Mouse (Mus musculus): ENCODE measurements around the gene Krt84.
"Not testable (repeated sequence)": the region's sequence is repeated elsewhere in the genome, so short reads cannot be mapped to it uniquely, and the experiment has no call there.

Gene Krt84

GRCm38 (mm10) chr15:101532720-101533119, at the start of gene Krt84:
TSS of gene Krt84 (minus strand) at chr15:101532820.
- DNase-seq = no peak

- no peak for DNase-seq
Measured at GRCm38 (mm10) chr15:101581701-101582100, 49.1 kb upstream of the Krt84 start.

DNA sequence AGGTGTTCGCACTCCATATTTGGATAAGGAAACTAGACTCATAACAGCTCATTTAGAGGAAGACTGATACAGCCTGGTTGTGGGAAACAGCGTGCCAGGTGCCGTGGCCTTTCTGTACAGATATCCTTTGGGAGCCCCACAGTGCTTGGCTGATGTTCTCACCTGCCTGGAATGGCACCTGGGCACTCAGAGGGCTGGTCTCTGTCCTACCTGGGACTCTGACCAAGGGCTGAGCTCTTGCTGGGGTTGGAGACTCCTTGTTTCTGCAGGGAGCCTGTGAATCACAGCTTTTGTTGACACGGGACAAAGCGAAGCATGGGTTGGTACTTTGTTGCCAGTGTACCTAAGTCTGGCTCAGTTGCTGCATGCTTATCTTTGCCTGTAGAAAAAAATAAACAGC, 42.9 kb upstream of the Krt84 start:
- no peak for DNase-seq

GRCm38 (mm10) chr15:101573796-101574345, 41.3 kb upstream of the Krt84 start, which contains the start of gene Krt75:
TSS of gene Krt75 (minus strand) at chr15:101573904.
- no peak for DNase-seq

DNA sequence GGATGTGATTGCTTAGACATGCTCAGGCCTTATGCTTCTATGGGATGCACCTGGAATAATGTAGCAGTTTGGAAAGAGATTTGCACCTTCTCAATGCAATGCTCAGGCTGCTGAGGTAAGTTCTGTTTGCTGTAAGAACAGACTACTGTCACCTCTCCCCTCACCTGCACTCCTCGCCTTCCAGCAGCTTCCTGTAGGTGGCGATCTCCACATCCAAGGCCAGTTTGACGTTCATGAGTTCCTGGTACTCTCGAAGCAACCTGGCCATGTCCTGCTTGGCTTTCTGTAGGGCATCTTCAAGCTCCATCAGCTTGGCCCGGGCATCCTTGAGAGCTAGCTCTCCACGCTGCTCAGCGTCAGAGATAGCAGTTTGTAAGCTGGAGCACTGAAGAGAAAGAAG, 35.2 kb upstream of the Krt84 start:
- DNase-seq = no peak

- no peak for DNase-seq
Measured at GRCm38 (mm10) chr15:101562850-101563249, 30.2 kb upstream of the Krt84 start, which contains the start of gene Krt90. TSS of gene Krt90 (minus strand) at chr15:101562950.

- DNase-seq = no peak
Measured at GRCm38 (mm10) chr15:101558034-101558646, 25.5 kb upstream of the Krt84 start.

GRCm38 (mm10) chr15:101553169-101553568, 20.5 kb upstream of the Krt84 start:
- DNase-seq = peak; percentile 23

DNA sequence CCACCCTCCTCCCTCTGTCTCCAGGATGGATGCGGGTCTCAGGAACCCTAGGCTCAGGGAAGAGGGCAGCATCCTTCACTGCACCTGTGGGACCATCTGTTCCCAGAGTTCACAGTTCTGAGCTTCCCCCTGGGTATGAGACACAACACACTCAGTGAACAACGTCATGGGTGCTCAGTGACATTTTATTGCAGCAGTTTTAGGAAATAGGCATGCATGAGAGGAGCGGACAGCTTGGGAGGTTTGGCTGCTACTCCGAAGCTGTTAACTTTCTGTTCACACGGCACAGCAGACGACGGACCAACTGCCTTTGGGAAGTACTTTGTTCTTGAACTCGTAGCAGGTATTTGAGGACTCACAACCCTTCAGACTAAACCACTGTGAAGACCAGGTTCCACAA, 19.6 kb upstream of the Krt84 start:
- peak; percentile 20 for DNase-seq

DNA sequence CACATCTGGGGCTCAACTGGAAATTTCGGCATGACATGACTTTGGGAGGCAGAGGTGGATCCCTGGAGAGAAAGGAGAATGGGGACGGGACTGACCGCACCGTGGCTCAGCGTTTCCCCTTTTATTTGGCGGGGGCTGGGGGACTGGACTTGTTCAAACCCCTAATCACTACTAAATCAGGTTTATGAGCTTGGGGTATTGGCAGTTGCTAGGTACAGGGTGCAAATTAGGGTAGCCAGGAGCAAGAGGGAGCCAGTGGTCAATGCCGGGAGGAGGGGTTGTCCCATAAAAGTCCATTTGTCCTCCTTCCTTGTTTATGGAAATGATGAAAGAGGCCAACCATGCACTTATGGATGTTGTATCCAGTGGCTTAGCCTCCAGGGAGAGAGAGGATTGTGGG, 17.9 kb upstream of the Krt84 start, which contains the start of gene Krt82:
Gene Krt82 (minus strand): TSS at position 101 of the 400 bp plus-strand sequence.
- no peak for DNase-seq

DNA sequence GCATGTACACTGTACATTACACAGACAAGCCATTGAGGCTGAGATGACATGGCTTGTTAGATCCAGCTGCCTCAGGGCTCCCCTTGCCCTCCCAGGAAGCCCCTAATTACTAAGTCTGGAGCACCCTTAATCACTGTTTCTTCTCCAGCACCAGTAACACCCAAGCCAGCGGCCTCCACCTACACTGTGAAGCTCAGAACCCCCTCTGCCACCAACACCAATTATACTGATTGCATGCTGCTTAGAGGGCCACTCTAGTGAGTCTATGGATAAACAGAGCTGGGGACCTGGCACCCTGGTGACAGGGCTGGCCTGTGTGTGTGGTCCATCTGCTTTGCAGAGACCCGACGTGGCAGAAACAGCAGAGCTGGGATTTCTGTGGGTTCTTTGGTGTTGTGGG, 11.9 kb upstream of the Krt84 start:
- DNase-seq = no peak

DNA sequence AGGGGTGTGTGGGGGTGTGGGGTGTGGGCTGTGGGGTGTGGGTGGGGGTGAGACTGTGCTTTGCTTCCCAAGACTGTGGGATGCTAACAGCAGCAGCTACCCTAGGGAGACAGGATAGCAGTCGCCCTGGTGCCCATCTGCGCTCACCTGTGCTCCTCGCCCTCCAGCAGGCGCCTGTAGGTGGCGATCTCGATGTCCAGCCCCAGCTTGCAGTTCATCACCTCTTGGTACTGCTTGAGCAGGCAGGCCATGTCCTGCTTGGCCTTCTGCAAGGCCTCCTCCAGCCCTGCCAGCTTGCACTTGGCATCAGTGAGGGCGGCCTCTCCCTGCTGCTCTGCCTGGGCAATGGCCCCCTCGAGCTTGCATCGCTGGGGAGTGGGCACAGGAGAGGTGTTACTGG, 9.9 kb upstream of the Krt84 start:
- DNase-seq = no peak

DNA sequence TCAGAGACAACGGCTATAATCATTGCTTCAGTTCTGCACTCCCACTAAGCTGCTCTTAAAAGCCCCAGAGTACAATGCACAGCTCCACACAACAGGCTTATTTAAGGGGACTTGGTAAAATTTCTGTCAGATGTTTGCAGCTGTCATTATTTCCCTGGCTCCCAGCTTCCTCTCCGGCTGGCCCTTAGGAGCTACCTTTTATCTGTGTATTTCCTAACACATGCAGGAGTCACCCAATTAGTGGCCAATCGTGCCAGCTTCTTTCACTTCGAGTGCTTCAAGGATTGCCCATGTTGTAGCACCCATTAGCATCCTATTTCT, 5.9 kb upstream of the Krt84 start:
- no peak for DNase-seq

- no peak for DNase-seq
Measured at GRCm38 (mm10) chr15:101537864-101538579, 5.4 kb upstream of the Krt84 start.

DNA sequence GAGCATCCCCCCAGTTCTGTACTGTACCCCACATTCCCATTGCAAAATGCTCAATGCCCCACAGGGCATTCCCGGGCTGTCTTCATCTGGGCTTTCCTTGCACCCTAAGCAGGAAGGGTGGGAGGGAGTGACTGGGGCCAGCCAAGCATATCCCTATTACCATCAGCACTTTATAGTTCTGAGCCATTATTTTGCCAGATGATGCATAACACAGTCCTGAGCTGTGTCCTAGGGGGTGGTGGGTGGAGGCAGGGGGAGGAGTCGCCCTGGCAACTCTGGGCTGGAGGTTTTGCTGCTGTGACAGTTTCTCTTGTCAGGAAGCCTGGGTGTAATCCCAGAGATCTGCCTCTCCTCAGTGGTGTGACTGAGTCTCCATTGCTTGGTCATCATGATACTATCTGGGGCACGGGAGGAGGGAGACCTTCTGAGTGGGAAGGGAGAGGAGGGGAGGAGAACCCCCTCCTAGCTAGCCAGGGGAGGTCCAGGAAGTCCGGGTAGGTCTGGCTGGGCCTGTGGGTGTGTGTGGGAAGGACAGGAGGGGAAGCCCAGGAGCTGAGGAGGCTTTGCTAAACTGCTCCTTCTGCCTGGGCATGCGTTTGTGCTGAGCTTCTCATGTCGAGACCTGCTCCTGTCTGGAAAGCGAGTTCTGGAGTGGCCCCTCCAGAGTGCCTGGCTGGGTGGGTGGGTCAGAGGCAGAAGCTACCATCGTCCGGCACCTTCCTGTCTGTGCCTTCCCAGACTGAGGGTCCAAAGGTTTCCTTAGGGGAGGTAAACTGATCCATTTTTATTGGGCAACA, 3.6 kb upstream of the Krt84 start:
- DNase-seq = no peak

GRCm38 (mm10) chr15:101522556-101523232, 9.9 kb downstream of the Krt84 start:
- DNase-seq = no peak

DNA sequence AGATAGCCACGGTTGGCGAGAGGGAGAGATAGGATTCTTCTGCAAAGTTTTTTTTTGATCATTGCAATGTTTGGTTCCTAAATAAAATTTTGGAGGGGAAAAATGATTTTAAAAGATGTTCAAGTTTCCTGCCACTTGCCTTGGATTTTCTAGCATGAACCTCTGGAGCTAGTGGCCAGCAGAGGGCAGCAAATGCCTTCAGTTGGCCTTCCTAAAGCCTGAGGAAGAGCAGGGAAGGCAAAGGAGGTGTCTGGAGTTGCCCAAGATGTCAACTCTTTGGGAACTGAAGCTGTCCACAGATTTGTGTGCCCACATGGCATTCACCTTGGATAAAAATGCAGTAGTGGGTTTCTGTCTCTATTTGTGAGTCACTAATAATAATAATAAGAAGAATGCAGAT, 12.8 kb downstream of the Krt84 start:
- peak; percentile 58 for DNase-seq

- not testable (repeated sequence) for DNase-seq
Measured at GRCm38 (mm10) chr15:101517161-101517560, 15.5 kb downstream of the Krt84 start, which contains the start of gene Gm49425. TSS of gene Gm49425 (minus strand) at chr15:101517261.

GRCm38 (mm10) chr15:101508247-101508646, 24.4 kb downstream of the Krt84 start:
- no peak for DNase-seq

DNA sequence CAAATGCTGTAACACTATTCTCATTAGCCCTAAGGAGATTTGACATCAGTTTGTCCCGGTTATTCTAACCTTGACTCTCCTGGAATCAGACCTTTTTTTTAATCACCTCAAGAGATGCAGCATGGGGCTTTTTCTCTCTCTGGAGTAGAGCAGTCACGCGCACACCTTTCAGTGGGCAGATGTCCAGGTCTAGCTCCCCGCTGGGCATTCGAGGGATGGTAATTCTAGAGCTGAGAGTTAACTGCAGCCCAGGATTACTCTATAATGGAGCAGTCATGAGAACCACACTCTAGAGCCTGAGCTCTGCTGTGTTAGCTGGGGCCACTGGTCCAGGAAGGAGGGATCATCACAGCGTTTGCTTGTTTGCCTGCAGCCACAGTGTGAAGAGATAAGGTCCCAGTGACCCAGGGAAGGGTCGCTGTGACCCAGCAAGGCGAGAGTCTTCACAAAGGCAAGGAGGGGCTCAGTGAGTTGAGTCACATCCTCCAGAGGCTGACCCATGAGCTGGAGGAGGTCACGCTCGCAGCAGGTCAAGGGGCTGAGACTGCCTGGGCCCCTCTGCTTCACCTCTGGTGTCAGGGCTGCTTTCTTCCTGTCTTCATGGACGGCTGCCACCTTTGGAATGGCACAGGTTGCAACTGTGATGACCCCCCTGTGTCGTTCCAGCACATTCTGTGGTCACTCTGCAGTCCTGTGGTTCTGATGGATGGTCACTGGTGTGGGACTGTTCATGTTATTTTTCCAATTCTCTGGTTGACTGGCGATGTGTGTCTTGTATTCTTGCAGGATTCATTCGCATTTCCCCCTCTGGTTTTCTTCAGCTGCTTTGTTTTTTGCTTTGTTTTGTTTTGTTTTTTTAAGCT, 25.5 kb downstream of the Krt84 start:
- no peak for DNase-seq

- no peak for DNase-seq
Measured at GRCm38 (mm10) chr15:101497181-101497580, 35.4 kb downstream of the Krt84 start.

DNA sequence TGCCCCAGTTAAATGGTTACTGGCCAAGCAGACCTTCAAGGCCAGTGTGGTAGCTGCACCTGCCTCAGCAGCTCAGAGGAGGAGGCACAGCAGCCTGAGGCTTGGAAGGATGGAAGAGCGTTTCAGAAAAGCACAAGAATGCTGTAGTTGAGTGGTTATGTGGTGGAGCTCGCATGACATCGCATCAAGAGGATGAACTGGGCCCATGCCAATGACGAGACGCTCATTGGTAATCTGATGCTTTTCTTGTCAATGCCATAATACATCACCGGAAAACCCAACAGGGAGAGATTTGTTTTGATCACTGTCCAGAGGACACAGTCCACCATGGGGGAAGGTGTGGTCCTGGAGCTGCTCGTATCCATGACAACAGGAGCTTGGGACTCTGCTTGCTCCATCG, 37.4 kb downstream of the Krt84 start:
- DNase-seq = no peak
